Mouse (Mus musculus): ENCODE measurements around the gene Lilrb4a. TPM values are rescaled to one million over a fixed set of nuclear protein-coding genes. Genes with fewer than 3 reads are reported as not detected.

Gene Lilrb4a
- total and polyA plus RNA-seq, 3 experiments: 4.1 to 53.3 (median 11.3) TPM

DNA sequence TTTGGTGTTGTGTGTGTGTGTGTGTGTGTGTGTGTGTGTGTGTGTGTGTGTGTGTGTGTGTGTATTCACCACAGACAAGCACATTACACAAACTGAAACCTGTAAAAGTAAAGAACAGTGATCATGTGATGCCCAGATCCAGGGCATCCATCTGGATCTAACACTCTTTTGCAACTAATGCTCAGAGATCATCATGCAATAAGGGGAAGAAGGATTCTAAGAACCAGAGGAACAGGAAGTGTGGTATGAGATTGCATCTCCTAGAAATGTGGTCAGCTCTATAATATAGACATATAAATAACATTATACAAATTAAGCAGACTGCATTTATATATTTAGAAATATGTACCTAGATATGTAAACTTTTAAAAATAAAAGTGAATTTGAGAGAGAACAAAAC lies 29.3 kb downstream of the Lilrb4a start:
- in situ Hi-C loops (cut with MboI; ENCODE audit: low pct_ligation_motif_present, low pct_unique_long_range_greater_than_20kb, low sequenced_read_pairs): loop anchor here (10.0 kb wide), 1 partner anchor 105 kb away; no protein-coding TSS in a partner anchor
- dilution Hi-C loops (cut with MboI; ENCODE audit: extremely low pct_ligation_motif_present, extremely low pct_unique_long_range_greater_than_20kb, low sequenced_read_pairs): no loop called here
- Histone ChIP-seq H3K4me3 (replicated peaks in 1 of 3; ENCODE audit: low read depth in 2 of 3, low read length in 2 of 3, poor library complexity in 1 of 3) (no peak overlapping the region), H3K79me2 (replicated peaks; ENCODE audit: control insufficient read depth, extremely low read depth, insufficient read depth, poor library complexity, severe bottlenecking) (no peaks in the 10 kb centered on the region), H3K4me2 (ENCODE audit: insufficient read depth, low read depth, poor library complexity, severe bottlenecking) (no peak overlapping the region), H3K36me3 (replicated peaks in 1 of 2; ENCODE audit: control insufficient read depth in 1 of 2, insufficient read depth in 1 of 2, low read length in 1 of 2) (no peaks in the 10 kb centered on the region), H3K9ac (ENCODE audit: insufficient read depth, low read depth) (no peak overlapping the region), H3K27ac (ENCODE audit: insufficient read depth, low read depth) (no peak overlapping the region), H3K27me3 (replicated peaks) (no peaks in the 10 kb centered on the region), H3K4me1 (ENCODE audit: control insufficient read depth in 1 of 2, insufficient read depth in 2 of 2) (no peaks in the 10 kb centered on the region), H3K9me3 (replicated peaks; ENCODE audit: low read length) (no peaks in the 10 kb centered on the region)
- DNase-seq (ENCODE audit: extremely low read depth): no peak
- TF ChIP-seq CHD1 (IDR thresholded peaks at IDR 0.05; ENCODE audit: low read depth, low read length) (no peak), ETS1 (conservative IDR thresholded peaks at IDR 0.05; ENCODE audit: low read depth, low read length) (no peak), PAX5 (IDR thresholded peaks at IDR 0.05; ENCODE audit: low read length) (no peak), MEF2A (IDR thresholded peaks at IDR 0.05; ENCODE audit: borderline replicate concordance, low read depth, low read length) (no peak), MXI1 (IDR thresholded peaks at IDR 0.05; ENCODE audit: low read depth, low read length) (no peak), IRF4 (IDR thresholded peaks at IDR 0.05; ENCODE audit: low read depth, low read length) (no peak), UBTF (IDR thresholded peaks at IDR 0.05; ENCODE audit: low read depth, low read length) (no peak), NRF1 (IDR thresholded peaks at IDR 0.05; ENCODE audit: low read depth, low read length) (no peak), ZMIZ1 (IDR thresholded peaks at IDR 0.05; ENCODE audit: low read depth, low read length) (no peak), MAZ (IDR thresholded peaks at IDR 0.05; ENCODE audit: low read depth, low read length) (no peak)

DNA sequence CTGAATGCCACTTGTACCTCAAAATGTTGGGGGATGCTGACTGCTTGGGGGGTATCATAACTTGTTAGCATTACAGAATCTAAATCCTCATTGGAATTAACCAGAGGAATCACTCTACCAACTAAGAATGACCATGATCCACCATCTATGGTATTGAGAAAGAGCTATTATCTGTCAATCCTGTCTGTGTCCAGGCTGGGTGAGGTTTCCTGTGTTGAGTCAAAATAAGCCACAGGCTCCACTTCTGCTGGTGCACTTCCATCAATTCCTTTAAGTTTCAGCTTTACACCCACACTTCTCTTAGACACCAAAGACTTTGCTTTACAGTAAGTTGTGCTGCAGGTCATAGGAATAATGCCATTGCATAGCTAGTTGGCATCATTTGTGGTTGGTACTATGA lies 30.7 kb downstream of the Lilrb4a start:
- dilution Hi-C loops (cut with MboI; ENCODE audit: extremely low pct_ligation_motif_present, extremely low pct_unique_long_range_greater_than_20kb, low sequenced_read_pairs): no loop called here
- no peak for DNase-seq (ENCODE audit: extremely low read depth)
- TF ChIP-seq USF2 (conservative IDR thresholded peaks at IDR 0.05; ENCODE audit: low read depth, low read length): no peak
- TF ChIP-seq CHD1 (IDR thresholded peaks at IDR 0.05; ENCODE audit: low read depth, low read length): no peak
- no peak for TF ChIP-seq ZNF384 (IDR thresholded peaks at IDR 0.05; ENCODE audit: low read depth, low read length)
- no peak for TF ChIP-seq BHLHE40 (IDR thresholded peaks at IDR 0.05; ENCODE audit: low read depth, low read length)
- no peak for TF ChIP-seq CHD2 (IDR thresholded peaks at IDR 0.05; ENCODE audit: low read length)
- no peak for TF ChIP-seq HCFC1 (IDR thresholded peaks at IDR 0.05; ENCODE audit: low read depth, low read length)
- no peak for TF ChIP-seq RCOR1 (conservative IDR thresholded peaks at IDR 0.05; ENCODE audit: low read depth, low read length)
- no peak for TF ChIP-seq ETS1 (conservative IDR thresholded peaks at IDR 0.05; ENCODE audit: low read depth, low read length)
- no peak for TF ChIP-seq ZKSCAN1 (IDR thresholded peaks at IDR 0.05; ENCODE audit: borderline replicate concordance, low read depth, low read length)
- TF ChIP-seq SMC3 (IDR thresholded peaks at IDR 0.05; ENCODE audit: low read depth, low read length): no peak
- TF ChIP-seq MYC (IDR thresholded peaks at IDR 0.05; ENCODE audit: low read depth, low read length): no peak
- no peak for TF ChIP-seq MAX (IDR thresholded peaks at IDR 0.05; ENCODE audit: low read length)
- no peak for TF ChIP-seq NELFE (IDR thresholded peaks at IDR 0.05; ENCODE audit: low read depth, low read length)
- TF ChIP-seq ZC3H11A (IDR thresholded peaks at IDR 0.05; ENCODE audit: low read depth, low read length): no peak
- no peak for TF ChIP-seq ELF1 (IDR thresholded peaks at IDR 0.05; ENCODE audit: low read depth, low read length)
- no peak for TF ChIP-seq ZMIZ1 (IDR thresholded peaks at IDR 0.05; ENCODE audit: low read depth, low read length)
- no peak for TF ChIP-seq UBTF (IDR thresholded peaks at IDR 0.05; ENCODE audit: low read depth, low read length)
- no peak for TF ChIP-seq POLR2AphosphoS2 (IDR thresholded peaks at IDR 0.05; ENCODE audit: low read depth, low read length)
- TF ChIP-seq MEF2A (IDR thresholded peaks at IDR 0.05; ENCODE audit: borderline replicate concordance, low read depth, low read length): no peak
- TF ChIP-seq TBP (conservative IDR thresholded peaks at IDR 0.05; ENCODE audit: low read depth, low read length): no peak
- Histone ChIP-seq H3K27ac (ENCODE audit: insufficient read depth, low read depth) (no peak overlapping the region), H3K4me2 (ENCODE audit: insufficient read depth, low read depth, poor library complexity, severe bottlenecking) (no peak overlapping the region), H3K9me3 (replicated peaks; ENCODE audit: low read length) (no peaks in the 10 kb centered on the region), H3K27me3 (replicated peaks) (no peaks in the 10 kb centered on the region), H3K79me2 (replicated peaks; ENCODE audit: control insufficient read depth, extremely low read depth, insufficient read depth, poor library complexity, severe bottlenecking) (no peaks in the 10 kb centered on the region), H3K4me3 (replicated peaks in 1 of 3; ENCODE audit: low read depth in 2 of 3, low read length in 2 of 3, poor library complexity in 1 of 3) (no peak overlapping the region), H3K9ac (ENCODE audit: insufficient read depth, low read depth) (no peak overlapping the region), H3K4me1 (ENCODE audit: control insufficient read depth in 1 of 2, insufficient read depth in 2 of 2) (no peaks in the 10 kb centered on the region), H3K36me3 (replicated peaks in 1 of 2; ENCODE audit: control insufficient read depth in 1 of 2, insufficient read depth in 1 of 2, low read length in 1 of 2) (no peaks in the 10 kb centered on the region)
- in situ Hi-C loops (cut with MboI; ENCODE audit: low pct_ligation_motif_present, low pct_unique_long_range_greater_than_20kb, low sequenced_read_pairs): loop anchor here (10.0 kb wide), 1 partner anchor 107 kb away; no protein-coding TSS in a partner anchor

Measured in CH12.LX (cell line).